In genomic region chr4:130107065-130107443, GRCm38 (mm10) we compare ENCODE assay signal across 8 mouse cellular contexts. TPM values are rescaled to one million over a fixed set of nuclear protein-coding genes. Genes with fewer than 3 reads are reported as not detected.
A peak's percentile ranks its signal among the peaks of the same experiment; 100 is the strongest.
DNase-seq lines count a peak whose midpoint lies in the region; ATAC-seq lines count a peak whose summit lies in the region.

No protein-coding gene starts in this region.

- 12% methylated on average over 14 of the region's 14 CpGs for WGBS in heart, embryonic 12.5 days
- 10% methylated on average over 14 of the region's 14 CpGs for WGBS in forebrain, embryonic 16.5 days

- H3K27me3 ChIP-seq in heart, embryonic 12.5 days (replicated peaks) = no peaks in the 10 kb centered on the region
- no peaks in the 10 kb centered on the region for H3K27me3 ChIP-seq in forebrain, embryonic 16.5 days (replicated peaks; ENCODE audit: control insufficient read depth, insufficient read depth, low read length)

- no peak for DNase-seq in heart, adult 8-10 months (ENCODE audit: low spot score)
- DNase-seq in ES-CJ7 (ENCODE audit: low read depth, low spot score) = peak; percentile 89
- DNase-seq in adrenal gland, postnatal 10 days = no peak
- no peak for DNase-seq in layer of hippocampus, adult 8-10 months (ENCODE audit: low spot score in 2 of 2)
- no peak for DNase-seq in MN1 (ENCODE audit: low spot score)

- H3K4me3 ChIP-seq in heart, embryonic 12.5 days = peak overlapping the region; percentile 78
- H3K4me3 ChIP-seq in forebrain, embryonic 16.5 days (replicated peaks; ENCODE audit: low read length) = peak overlapping the region; percentile 86

- H3K9ac ChIP-seq in heart, embryonic 12.5 days = no peak overlapping the region
- H3K9ac ChIP-seq in forebrain, embryonic 16.5 days (replicated peaks; ENCODE audit: low read depth, low read length) = peak overlapping the region; percentile 2; the same call in 1 of the 2 replicates

- peak overlapping the region; percentile 65; the same call in 1 of the 2 replicates for H3K27ac ChIP-seq in heart, embryonic 12.5 days (ENCODE audit: poor library complexity, severe bottlenecking)
- peak overlapping the region; percentile 4; the same call in 1 of the 2 replicates for H3K27ac ChIP-seq in forebrain, embryonic 16.5 days (ENCODE audit: low read length)

- H3K9me3 ChIP-seq in heart, embryonic 12.5 days (replicated peaks) = peaks cover 6% of the 10 kb centered on the region
- H3K9me3 ChIP-seq in forebrain, embryonic 16.5 days (ENCODE audit: control insufficient read depth, low read length) = peaks cover 3% of the 10 kb centered on the region; the same call in 1 of the 2 replicates

- H3K4me1 ChIP-seq in heart, embryonic 12.5 days (replicated peaks) = peaks cover 10% of the 10 kb centered on the region
- H3K4me1 ChIP-seq in forebrain, embryonic 16.5 days (replicated peaks; ENCODE audit: control insufficient read depth, insufficient read depth, low read length) = peaks cover 15% of the 10 kb centered on the region

- H3K4me2 ChIP-seq in heart, embryonic 12.5 days = peak overlapping the region; percentile 85
- H3K4me2 ChIP-seq in forebrain, embryonic 16.5 days (ENCODE audit: low read length) = peak overlapping the region; percentile 42

- no peaks in the 10 kb centered on the region for H3K36me3 ChIP-seq in heart, embryonic 12.5 days
- no peaks in the 10 kb centered on the region for H3K36me3 ChIP-seq in forebrain, embryonic 16.5 days (ENCODE audit: control insufficient read depth, insufficient read depth)

- ATAC-seq in heart, embryonic 12.5 days (ENCODE audit: insufficient number of reproducible peaks, low FRiP score) = peak; percentile 54
- ATAC-seq in forebrain, embryonic 16.5 days = peak; percentile 66
- ATAC-seq in megakaryocyte, adult 5-6 weeks (ENCODE audit: poor library complexity, severe bottlenecking) = peak; percentile 72

RNA-seq across cellular contexts. Expression of gene Pef1, which starts 4.7 kb away (rescaled TPM):
- polyA plus RNA-seq in heart, embryonic 12.5 days (2016; fragmentation: Nextera tagmentation; extraction: Ambion mirVana) = 54.3 and 58.3 TPM in 2 replicates
- total RNA-seq in heart, adult 8-10 months (2022) = 10 to 100 TPM; 31.1 to 42.7 (median 38.2) TPM
- polyA plus RNA-seq in forebrain, embryonic 16.5 days (2015; fragmentation: Nextera tagmentation; extraction: Ambion mirVana) = 63.0 and 63.1 TPM in 2 replicates
- 53.1 TPM in 2 replicates for total RNA-seq in megakaryocyte, adult 5-6 weeks (2015)
- 12.3 and 18.0 TPM in 2 replicates for total RNA-seq in megakaryocyte, adult 5-6 weeks (2017)
- total RNA-seq in adrenal gland, postnatal 10 days (2021) = 10 to 100 TPM; 51.4 to 54.6 TPM
- 10 to 100 TPM; 60.4 to 74.7 (median 68.3) TPM for total RNA-seq in layer of hippocampus, adult 8-10 months (2022)

RNA-seq across cellular contexts. Expression of gene Hcrtr1, which starts 32.1 kb away (rescaled TPM):
- not detected in 2 replicates for polyA plus RNA-seq in heart, embryonic 12.5 days (2016; fragmentation: Nextera tagmentation; extraction: Ambion mirVana)
- not detected for total RNA-seq in heart, adult 8-10 months (2022)
- 0.30 and 0.81 TPM in 2 replicates for polyA plus RNA-seq in forebrain, embryonic 16.5 days (2015; fragmentation: Nextera tagmentation; extraction: Ambion mirVana)
- not detected in 2 replicates for total RNA-seq in megakaryocyte, adult 5-6 weeks (2015)
- total RNA-seq in megakaryocyte, adult 5-6 weeks (2017) = not detected in 2 replicates
- total RNA-seq in adrenal gland, postnatal 10 days (2021) = 1 to 10 TPM in 1 of 2 experiments, under 1 TPM in 1; 0.78 to 1.7 TPM
- 1 to 10 TPM; 1.6 to 2.9 (median 2.4) TPM for total RNA-seq in layer of hippocampus, adult 8-10 months (2022)

RNA-seq across cellular contexts. Expression of gene Col16a1, which starts 59.4 kb away (rescaled TPM):
- polyA plus RNA-seq in heart, embryonic 12.5 days (2016; fragmentation: Nextera tagmentation; extraction: Ambion mirVana) = 35.8 and 37.9 TPM in 2 replicates
- 1 to 10 TPM; 3.6 to 8.0 (median 4.8) TPM for total RNA-seq in heart, adult 8-10 months (2022)
- 7.4 and 8.7 TPM in 2 replicates for polyA plus RNA-seq in forebrain, embryonic 16.5 days (2015; fragmentation: Nextera tagmentation; extraction: Ambion mirVana)
- not detected in 2 replicates for total RNA-seq in megakaryocyte, adult 5-6 weeks (2015)
- total RNA-seq in megakaryocyte, adult 5-6 weeks (2017) = not detected in 2 replicates
- 10 to 100 TPM; 29.4 to 33.8 TPM for total RNA-seq in adrenal gland, postnatal 10 days (2021)
- total RNA-seq in layer of hippocampus, adult 8-10 months (2022) = 10 to 100 TPM; 15.2 to 28.1 (median 21.2) TPM

Comparison
In these comparisons a context has a peak if more than half of its experiments do, and no peak if none do; other contexts are left out.
1. RNA of gene Col16a1, which starts 59.4 kb away (total RNA-seq): 29.4 to 33.8 TPM in adrenal gland, postnatal 10 days, 15.2 to 28.1 TPM in layer of hippocampus, adult 8-10 months and 3.6 to 8.0 TPM in heart, adult 8-10 months; not detected in megakaryocyte, adult 5-6 weeks; every median in the first group is over 4 times any median in the second.
2. Peak in every context shown above with its lines, with median percentiles within 50 percentile points of each other: ATAC-seq.